Comparison of ENCODE assay signal across 8 mouse cellular contexts in genomic region chr17:29397480-29398433, GRCm38 (mm10). TPM values are rescaled to one million over a fixed set of nuclear protein-coding genes. Genes with fewer than 3 reads are reported as not detected.
DNase-seq lines count a peak whose midpoint lies in the region; ATAC-seq lines count a peak whose summit lies in the region.

No protein-coding gene starts in this region.

- peak; percentile 49; the same call in 1 of the 2 replicates for ATAC-seq in neural tube, embryonic 14.5 days (ENCODE audit: low read depth)

- no peaks in the 10 kb centered on the region for H3K36me3 ChIP-seq in embryonic facial prominence, embryonic 10.5 days (replicated peaks)
- H3K36me3 ChIP-seq in neural tube, embryonic 14.5 days (ENCODE audit: control insufficient read depth, insufficient read depth, low read length): no peaks in the 10 kb centered on the region

- WGBS in embryonic facial prominence, embryonic 10.5 days: 2% methylated on average over 27 of the region's 27 CpGs
- WGBS in neural tube, embryonic 14.5 days: 2% methylated on average over 27 of the region's 27 CpGs

- peaks cover 65% of the 10 kb centered on the region for H3K4me1 ChIP-seq in embryonic facial prominence, embryonic 10.5 days
- H3K4me1 ChIP-seq in neural tube, embryonic 14.5 days (ENCODE audit: control insufficient read depth, insufficient read depth, low read length): peaks cover 9% of the 10 kb centered on the region

- peaks cover 39% of the 10 kb centered on the region for H3K27me3 ChIP-seq in embryonic facial prominence, embryonic 10.5 days (replicated peaks; ENCODE audit: low read depth, poor library complexity, severe bottlenecking)
- H3K27me3 ChIP-seq in neural tube, embryonic 14.5 days (ENCODE audit: control insufficient read depth, insufficient read depth, low read length): no peaks in the 10 kb centered on the region

- peak; percentile 75 for DNase-seq in 3134 (ENCODE audit: extremely low read depth, insufficient read length, low spot score)
- DNase-seq in adrenal gland, postnatal 10 days: peak; percentile 94
- peak; percentile 94 for DNase-seq in embryonic facial prominence, embryonic 10.5 days (ENCODE audit: low spot score)
- DNase-seq in heart, adult 9 months (ENCODE audit: low spot score in 2 of 2): peak; percentile 91 to 94
- DNase-seq in kidney, adult 8-10 months: peak; percentile 80 to 81
- DNase-seq in lung, adult 18-20 months: peak; percentile 89 to 90
- DNase-seq in thymus, postnatal 0 days (ENCODE audit: low spot score): peak; percentile 53

- peak overlapping the region; percentile 57 for H3K4me3 ChIP-seq in embryonic facial prominence, embryonic 10.5 days
- peak overlapping the region; percentile 15 for H3K4me3 ChIP-seq in neural tube, embryonic 14.5 days (ENCODE audit: low read depth, low read length)

- no peaks in the 10 kb centered on the region for H3K9me3 ChIP-seq in embryonic facial prominence, embryonic 10.5 days
- H3K9me3 ChIP-seq in neural tube, embryonic 14.5 days (ENCODE audit: control insufficient read depth, low read length): no peaks in the 10 kb centered on the region

- H3K9ac ChIP-seq in neural tube, embryonic 14.5 days (replicated peaks; ENCODE audit: low read depth, low read length): peak overlapping the region; percentile 41

- H3K27ac ChIP-seq in embryonic facial prominence, embryonic 10.5 days (replicated peaks): peak overlapping the region; percentile 91
- no peak overlapping the region for H3K27ac ChIP-seq in neural tube, embryonic 14.5 days (ENCODE audit: low read depth, low read length)

- peak overlapping the region; percentile 51 for H3K4me2 ChIP-seq in neural tube, embryonic 14.5 days (ENCODE audit: low read depth, low read length)

RNA-seq across cellular contexts. Expression of gene Fgd2, which starts 37.0 kb away (rescaled TPM):
- 1 to 10 TPM; 4.6 to 7.4 TPM for total RNA-seq in adrenal gland, postnatal 10 days (2021)
- polyA plus RNA-seq in embryonic facial prominence, embryonic 10.5 days (2016; fragmentation: Nextera tagmentation; extraction: Ambion mirVana): 10.2 and 12.3 TPM in 2 replicates
- 3.7 and 3.8 TPM in 2 replicates for polyA plus RNA-seq in neural tube, embryonic 14.5 days (2014; fragmentation: Nextera tagmentation; extraction: Ambion mirVana)
- polyA plus RNA-seq in thymus, postnatal 0 days (2015; fragmentation: Nextera tagmentation; extraction: Ambion mirVana): 6.8 and 7.2 TPM in 2 replicates

RNA-seq across cellular contexts. Expression of gene Mtch1, which starts 50.0 kb away (rescaled TPM):
- 100 to 1,000 TPM; 330 to 395 TPM for total RNA-seq in adrenal gland, postnatal 10 days (2021)
- 278 and 280 TPM in 2 replicates for polyA plus RNA-seq in embryonic facial prominence, embryonic 10.5 days (2016; fragmentation: Nextera tagmentation; extraction: Ambion mirVana)
- 517 and 551 TPM in 2 replicates for polyA plus RNA-seq in neural tube, embryonic 14.5 days (2014; fragmentation: Nextera tagmentation; extraction: Ambion mirVana)
- 144 and 154 TPM in 2 replicates for polyA plus RNA-seq in thymus, postnatal 0 days (2015; fragmentation: Nextera tagmentation; extraction: Ambion mirVana)
